Mouse (Mus musculus): Measurements from ENCODE around the gene Nr1h4. TPM values are rescaled to one million over a fixed set of nuclear protein-coding genes. Genes with fewer than 3 reads are reported as not detected.
"Not testable (repeated sequence)": the region's sequence is repeated elsewhere in the genome, so short reads cannot be mapped to it uniquely, and the experiment has no call there.

The Nr1h4 gene
- under 1 TPM; 0.17 to 0.42 TPM for total RNA-seq (2021)

GRCm38 (mm10) chr10:89532929-89533727 is at the start of gene Nr1h4:
Nr1h4 (minus strand) TSS chr10:89533585.
- DNase-seq (ENCODE audit: low spot score), result peak; percentile 26
- intact Hi-C loops (cut with DNase I), result no loop called here

GRCm38 (mm10) chr10:89578801-89579200 is 45.4 kb upstream of the Nr1h4 start:
- intact Hi-C loops (cut with DNase I), result no loop called here
- DNase-seq (ENCODE audit: low spot score), result no peak

- intact Hi-C loops (cut with DNase I), result no loop called here
- no peak for DNase-seq (ENCODE audit: low spot score)
These were observed 44.3 kb upstream of the Nr1h4 start for GRCm38 (mm10) chr10:89577666-89578065.

- no peak for DNase-seq (ENCODE audit: low spot score)
- intact Hi-C loops (cut with DNase I), result no loop called here
These were observed 40.0 kb upstream of the Nr1h4 start for GRCm38 (mm10) chr10:89573421-89573820.

- no peak for DNase-seq (ENCODE audit: low spot score)
- intact Hi-C loops (cut with DNase I), result no loop called here
These were observed 39.6 kb upstream of the Nr1h4 start for GRCm38 (mm10) chr10:89572946-89573345.

GRCm38 (mm10) chr10:89567391-89567790 is 34.0 kb upstream of the Nr1h4 start:
- intact Hi-C loops (cut with DNase I), result no loop called here

GRCm38 (mm10) chr10:89565301-89566022 is 32.1 kb upstream of the Nr1h4 start:
- intact Hi-C loops (cut with DNase I), result no loop called here
- DNase-seq (ENCODE audit: low spot score), result no peak

More at GRCm38 (mm10) chr10:89567391-89567790, 34.0 kb upstream of the Nr1h4 start:
- no peak for DNase-seq (ENCODE audit: low spot score)

GRCm38 (mm10) chr10:89562113-89562512 is 28.7 kb upstream of the Nr1h4 start:
- no peak for DNase-seq (ENCODE audit: low spot score)
- intact Hi-C loops (cut with DNase I), result no loop called here

GRCm38 (mm10) chr10:89559351-89559750 is 26.0 kb upstream of the Nr1h4 start:
- intact Hi-C loops (cut with DNase I), result no loop called here

GRCm38 (mm10) chr10:89554885-89555284 is 21.5 kb upstream of the Nr1h4 start:
- DNase-seq (ENCODE audit: low spot score); intact Hi-C loops (cut with DNase I): not testable (repeated sequence)

More at GRCm38 (mm10) chr10:89559351-89559750, 26.0 kb upstream of the Nr1h4 start:
- no peak for DNase-seq (ENCODE audit: low spot score)

GRCm38 (mm10) chr10:89553855-89554254 is 20.5 kb upstream of the Nr1h4 start:
- intact Hi-C loops (cut with DNase I); DNase-seq (ENCODE audit: low spot score): not testable (repeated sequence)

GRCm38 (mm10) chr10:89553015-89553414 is 19.6 kb upstream of the Nr1h4 start:
- no peak for DNase-seq (ENCODE audit: low spot score)
- intact Hi-C loops (cut with DNase I), result no loop called here

GRCm38 (mm10) chr10:89551657-89552056 is 18.3 kb upstream of the Nr1h4 start:
- intact Hi-C loops (cut with DNase I), result no loop called here
- no peak for DNase-seq (ENCODE audit: low spot score)

- intact Hi-C loops (cut with DNase I), result no loop called here
- DNase-seq (ENCODE audit: low spot score), result no peak
These were observed 14.6 kb upstream of the Nr1h4 start for GRCm38 (mm10) chr10:89548028-89548427.

GRCm38 (mm10) chr10:89546989-89547388 is 13.6 kb upstream of the Nr1h4 start:
- intact Hi-C loops (cut with DNase I), result no loop called here
- DNase-seq (ENCODE audit: low spot score), result no peak

GRCm38 (mm10) chr10:89543867-89544266 is 10.5 kb upstream of the Nr1h4 start:
- no peak for DNase-seq (ENCODE audit: low spot score)
- intact Hi-C loops (cut with DNase I), result no loop called here

GRCm38 (mm10) chr10:89542321-89542720 is 8.9 kb upstream of the Nr1h4 start:
- no peak for DNase-seq (ENCODE audit: low spot score)
- intact Hi-C loops (cut with DNase I), result no loop called here

- DNase-seq (ENCODE audit: low spot score), result no peak
- intact Hi-C loops (cut with DNase I), result no loop called here
These were observed 934 bp downstream of the Nr1h4 start for GRCm38 (mm10) chr10:89532451-89532850.

GRCm38 (mm10) chr10:89531976-89532375 is 1.4 kb downstream of the Nr1h4 start:
- intact Hi-C loops (cut with DNase I), result no loop called here
- DNase-seq (ENCODE audit: low spot score), result no peak

- intact Hi-C loops (cut with DNase I), result no loop called here
- peak; percentile 4 for DNase-seq (ENCODE audit: low spot score)
These were observed 2.2 kb downstream of the Nr1h4 start for GRCm38 (mm10) chr10:89531194-89531634.

- peak; percentile 49 for DNase-seq (ENCODE audit: low spot score)
- intact Hi-C loops (cut with DNase I), result no loop called here
These were observed 6.3 kb downstream of the Nr1h4 start for GRCm38 (mm10) chr10:89527054-89527453.

Data from heart, postnatal 25 days (tissue).